Mouse (Mus musculus): ENCODE measurements around the gene Pgp. TPM values are rescaled to one million over a fixed set of nuclear protein-coding genes. Genes with fewer than 3 reads are reported as not detected.

Gene Pgp
- polyA plus RNA-seq, 1 experiment from 2014 or later: 42.5 TPM

GRCm38 (mm10) chr17:24478663-24479380 is 8.6 kb downstream of the Pgp start, which contains the start of gene Mlst8:
Mlst8 (minus strand) TSS chr17:24479078.
- TF ChIP-seq EP300 (IDR thresholded peaks at IDR 0.05) (0 out of 2 replicates have a peak, but pooled peaks have one; percentile 40), CTCF (IDR thresholded peaks at IDR 0.05) (peak; percentile 91)
- ATAC-seq (peak; percentile 97), DNase-seq (ENCODE audit: low spot score) (peak; percentile 99)
- H3K4me1 ChIP-seq (ENCODE audit: insufficient read depth, low read depth, low read length): peaks cover 8% of the 10 kb centered on the region; the same call in 1 of the 2 replicates
- H3K9ac ChIP-seq (replicated peaks; ENCODE audit: low read depth): peak within 1 kb of the TSS; percentile 76
- peak within 1 kb of the TSS; percentile 91 for H3K4me3 ChIP-seq (ENCODE audit: low read depth, low read length)
- 3% methylated on average over 48 of the region's 48 CpGs for WGBS
- H3K27me3 ChIP-seq (replicated peaks; ENCODE audit: insufficient read depth, low read length): no peaks in the 10 kb centered on the region
- H3K27ac ChIP-seq (ENCODE audit: low read length): peak within 1 kb of the TSS; percentile 93
- H3K9me3 ChIP-seq (ENCODE audit: low read length): no peaks in the 10 kb centered on the region
- peak within 1 kb of the TSS; percentile 49 for H3K4me2 ChIP-seq (replicated peaks; ENCODE audit: low read depth, low read length)
- H3K36me3 ChIP-seq (ENCODE audit: insufficient read depth, low read length): peaks cover 17% of the 10 kb centered on the region; the same call in 1 of the 2 replicates

DNA sequence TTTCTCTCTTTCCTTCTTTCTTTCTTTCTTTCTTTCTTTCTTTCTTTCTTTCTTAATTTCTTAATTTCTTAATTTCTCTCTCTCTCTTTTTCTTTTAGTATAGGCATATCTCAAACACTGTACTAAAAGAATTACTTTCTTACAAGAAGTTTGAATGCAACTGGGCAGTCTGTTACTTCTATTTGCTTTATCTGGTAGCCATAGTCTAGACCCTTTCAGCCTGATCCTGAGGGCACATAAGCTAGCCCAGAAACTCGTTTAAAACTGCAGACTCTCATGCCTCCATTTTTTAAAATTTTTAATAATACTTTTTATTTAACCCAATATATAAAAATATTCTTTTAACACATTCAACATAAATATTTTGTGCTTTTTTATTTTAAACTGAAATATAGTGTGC is 9.2 kb downstream of the Pgp start:
- no peaks in the 10 kb centered on the region for H3K27me3 ChIP-seq (replicated peaks; ENCODE audit: insufficient read depth, low read length)
- DNase-seq (ENCODE audit: low spot score): no peak
- no peak overlapping the region for H3K9ac ChIP-seq (replicated peaks; ENCODE audit: low read depth)
- 13% methylated on average over 1 of the region's 1 CpGs for WGBS
- ATAC-seq: no peak
- no peak overlapping the region; the same call in 1 of the 2 replicates for H3K4me2 ChIP-seq (replicated peaks; ENCODE audit: low read depth, low read length)
- peaks cover 17% of the 10 kb centered on the region; the same call in 1 of the 2 replicates for H3K36me3 ChIP-seq (ENCODE audit: insufficient read depth, low read length)
- H3K4me1 ChIP-seq (ENCODE audit: insufficient read depth, low read depth, low read length): peaks cover 8% of the 10 kb centered on the region; the same call in 1 of the 2 replicates
- H3K4me3 ChIP-seq (ENCODE audit: low read depth, low read length): peak overlapping the region; percentile 91; the same call in 1 of the 2 replicates
- no peaks in the 10 kb centered on the region for H3K9me3 ChIP-seq (ENCODE audit: low read length)
- TF ChIP-seq EP300 (IDR thresholded peaks at IDR 0.05) (no peak), CTCF (IDR thresholded peaks at IDR 0.05) (no peak)
- H3K27ac ChIP-seq (ENCODE audit: low read length): no peak overlapping the region

- Histone ChIP-seq H3K4me1 (ENCODE audit: insufficient read depth, low read depth, low read length) (peaks cover 8% of the 10 kb centered on the region; the same call in 1 of the 2 replicates), H3K27ac (ENCODE audit: low read length) (no peak overlapping the region), H3K9ac (replicated peaks; ENCODE audit: low read depth) (no peak overlapping the region), H3K36me3 (ENCODE audit: insufficient read depth, low read length) (peaks cover 11% of the 10 kb centered on the region; the same call in 1 of the 2 replicates), H3K4me2 (replicated peaks; ENCODE audit: low read depth, low read length) (no peak overlapping the region), H3K9me3 (ENCODE audit: low read length) (no peaks in the 10 kb centered on the region), H3K27me3 (replicated peaks; ENCODE audit: insufficient read depth, low read length) (no peaks in the 10 kb centered on the region), H3K4me3 (ENCODE audit: low read depth, low read length) (no peak overlapping the region)
- ATAC-seq: no peak
- TF ChIP-seq CTCF (IDR thresholded peaks at IDR 0.05) (peak; percentile 51), EP300 (IDR thresholded peaks at IDR 0.05) (no peak)
- DNase-seq (ENCODE audit: low spot score): peak; percentile 16
- 41% methylated on average over 3 of the region's 3 CpGs for WGBS
These were observed 10.1 kb downstream of the Pgp start for GRCm38 (mm10) chr17:24480201-24480826.

GRCm38 (mm10) chr17:24481027-24481815 is 11.0 kb downstream of the Pgp start:
- WGBS: 86% methylated on average over 20 of the region's 20 CpGs
- Histone ChIP-seq H3K9ac (replicated peaks; ENCODE audit: low read depth) (no peak overlapping the region), H3K4me3 (ENCODE audit: low read depth, low read length) (no peak overlapping the region), H3K27ac (ENCODE audit: low read length) (no peak overlapping the region), H3K27me3 (replicated peaks; ENCODE audit: insufficient read depth, low read length) (no peaks in the 10 kb centered on the region), H3K36me3 (ENCODE audit: insufficient read depth, low read length) (peaks cover 2% of the 10 kb centered on the region; the same call in 1 of the 2 replicates), H3K4me1 (ENCODE audit: insufficient read depth, low read depth, low read length) (peaks cover 8% of the 10 kb centered on the region; the same call in 1 of the 2 replicates), H3K4me2 (replicated peaks; ENCODE audit: low read depth, low read length) (no peak overlapping the region), H3K9me3 (ENCODE audit: low read length) (no peaks in the 10 kb centered on the region)
- ATAC-seq: no peak
- no peak for DNase-seq (ENCODE audit: low spot score)
- TF ChIP-seq CTCF (IDR thresholded peaks at IDR 0.05) (no peak), EP300 (IDR thresholded peaks at IDR 0.05) (no peak)

- TF ChIP-seq CTCF (IDR thresholded peaks at IDR 0.05) (no peak), EP300 (IDR thresholded peaks at IDR 0.05) (no peak)
- Histone ChIP-seq H3K36me3 (ENCODE audit: insufficient read depth, low read length) (no peaks in the 10 kb centered on the region), H3K9ac (replicated peaks; ENCODE audit: low read depth) (no peak overlapping the region), H3K4me2 (replicated peaks; ENCODE audit: low read depth, low read length) (no peak overlapping the region), H3K4me1 (ENCODE audit: insufficient read depth, low read depth, low read length) (no peaks in the 10 kb centered on the region), H3K27me3 (replicated peaks; ENCODE audit: insufficient read depth, low read length) (no peaks in the 10 kb centered on the region), H3K27ac (ENCODE audit: low read length) (no peak overlapping the region), H3K4me3 (ENCODE audit: low read depth, low read length) (no peak overlapping the region), H3K9me3 (ENCODE audit: low read length) (no peaks in the 10 kb centered on the region)
- no peak for ATAC-seq
- WGBS: 95% methylated on average over 3 of the region's 3 CpGs
- no peak for DNase-seq (ENCODE audit: low spot score)
These were observed 13.3 kb downstream of the Pgp start for GRCm38 (mm10) chr17:24483495-24483894.

All from lung, postnatal 0 days (tissue).